In the genomic region with DNA sequence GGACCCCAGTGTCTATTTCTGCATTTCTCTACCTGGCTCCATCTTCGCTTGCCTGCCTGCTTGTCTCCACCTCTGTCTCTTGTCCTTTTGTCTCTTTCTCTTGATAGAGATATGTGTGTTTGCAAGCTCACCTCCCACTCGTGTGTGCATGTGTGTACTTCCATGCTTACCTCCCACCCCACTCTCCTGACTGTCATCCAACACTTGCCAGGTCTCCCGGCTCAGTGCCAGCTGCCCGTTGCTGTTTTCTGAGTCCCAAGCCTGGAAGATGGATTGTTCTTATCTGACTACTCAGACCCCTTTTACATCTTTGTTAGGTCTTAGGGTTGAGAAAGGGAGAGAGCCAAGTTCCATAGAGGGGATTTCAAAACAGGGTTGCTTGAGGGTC, we compare ENCODE assay signal across 8 mouse cellular contexts. TPM values are rescaled to one million over a fixed set of nuclear protein-coding genes. Genes with fewer than 3 reads are reported as not detected.
DNase-seq lines count a peak whose midpoint lies in the region; ATAC-seq lines count a peak whose summit lies in the region.

No protein-coding gene starts in this region.

- 0 out of 2 replicates have a peak, but pooled peaks cover 4% of the 10 kb centered on the region for H3K36me3 ChIP-seq in heart, embryonic 12.5 days
- no peaks in the 10 kb centered on the region for H3K36me3 ChIP-seq in macrophage (ENCODE audit: inconsistent target)

- H3K27ac ChIP-seq in heart, embryonic 12.5 days (ENCODE audit: poor library complexity, severe bottlenecking) = peak overlapping the region; percentile 91
- no peak overlapping the region for H3K27ac ChIP-seq in macrophage

- 7% methylated on average over 4 of the region's 4 CpGs for WGBS in heart, embryonic 12.5 days
- 68% methylated on average over 4 of the region's 4 CpGs for WGBS in macrophage (ENCODE audit: missing documents)

- peak; percentile 15 for DNase-seq in ovary, postnatal 36 days (ENCODE audit: low spot score)
- no peak for DNase-seq in ovary, adult 18-20 months (ENCODE audit: low spot score)
- peak; percentile 64 for DNase-seq in cerebellum, adult 11-12 months
- peak; percentile 24 for DNase-seq in kidney, postnatal 14 days
- no peak for DNase-seq in thymus, postnatal 14 days
- DNase-seq in gastrocnemius, postnatal 4 days (ENCODE audit: low spot score in 2 of 2) = no peak

- H3K9ac ChIP-seq in heart, embryonic 12.5 days = peak overlapping the region; percentile 99

- H3K79me2 ChIP-seq in macrophage (ENCODE audit: inconsistent target) = peaks cover 62% of the 10 kb centered on the region

- ATAC-seq in heart, embryonic 12.5 days (ENCODE audit: insufficient number of reproducible peaks, low FRiP score) = no peak

- H3K4me3 ChIP-seq in heart, embryonic 12.5 days = peak overlapping the region; percentile 94
- H3K4me3 ChIP-seq in macrophage (ENCODE audit: inconsistent target) = peak overlapping the region; percentile 49

- H3K4me2 ChIP-seq in heart, embryonic 12.5 days = peak overlapping the region; percentile 92

- H3K27me3 ChIP-seq in heart, embryonic 12.5 days (replicated peaks) = no peaks in the 10 kb centered on the region

- H3K4me1 ChIP-seq in heart, embryonic 12.5 days (replicated peaks) = peaks cover 37% of the 10 kb centered on the region

- H3K9me3 ChIP-seq in heart, embryonic 12.5 days (replicated peaks) = no peaks in the 10 kb centered on the region

RNA-seq across cellular contexts. Expression of a gene that starts 1.6 kb away (rescaled TPM):
- polyA plus RNA-seq in heart, embryonic 12.5 days (2016; fragmentation: Nextera tagmentation; extraction: Ambion mirVana) = 32.6 and 36.7 TPM in 2 replicates
- total RNA-seq in macrophage (2018; cell fraction: chromatin; rRNA removed) = 100 to 1,000 TPM in 6 of 26 experiments, 10 to 100 TPM in 20; 25.1 to 127 (median 79.7) TPM
- total RNA-seq in macrophage (2018; cell fraction: cytosol; rRNA removed) = 10 to 100 TPM; 20.8 to 41.3 (median 28.3) TPM
- total RNA-seq in macrophage (2018; cell fraction: nucleus; rRNA removed) = 100 to 1,000 TPM in 2 of 26 experiments, 10 to 100 TPM in 24; 36.2 to 156 (median 66.0) TPM
- 8.3 to 13.9 TPM (median 13.6 TPM) in 3 replicates for polyA plus RNA-seq in macrophage (2018)
- 10 to 100 TPM; 34.5 to 42.6 TPM for total RNA-seq in gastrocnemius, postnatal 4 days (2021)

RNA-seq across cellular contexts. Expression of a gene that starts 42.6 kb away (rescaled TPM):
- polyA plus RNA-seq in heart, embryonic 12.5 days (2016; fragmentation: Nextera tagmentation; extraction: Ambion mirVana) = 48.3 and 49.1 TPM in 2 replicates
- 10 to 100 TPM in 20 of 26 experiments, 1 to 10 TPM in 6; 4.1 to 58.0 (median 23.3) TPM for total RNA-seq in macrophage (2018; cell fraction: chromatin; rRNA removed)
- total RNA-seq in macrophage (2018; cell fraction: cytosol; rRNA removed) = 100 to 1,000 TPM in 5 of 26 experiments, 10 to 100 TPM in 21; 19.9 to 144 (median 49.0) TPM
- total RNA-seq in macrophage (2018; cell fraction: nucleus; rRNA removed) = 100 to 1,000 TPM in 3 of 26 experiments, 10 to 100 TPM in 21, 1 to 10 TPM in 2; 9.7 to 121 (median 60.7) TPM
- polyA plus RNA-seq in macrophage (2018) = 27.6 to 66.9 TPM (median 53.1 TPM) in 3 replicates
- total RNA-seq in gastrocnemius, postnatal 4 days (2021) = 10 to 100 TPM in 1 of 2 experiments, 1 to 10 TPM in 1; 8.7 to 11.4 TPM

RNA-seq across cellular contexts. Expression of a gene that starts 46.2 kb away (rescaled TPM):
- 88.2 and 90.1 TPM in 2 replicates for polyA plus RNA-seq in heart, embryonic 12.5 days (2016; fragmentation: Nextera tagmentation; extraction: Ambion mirVana)
- 10 to 100 TPM in 24 of 26 experiments, 1 to 10 TPM in 2; 4.9 to 38.6 (median 23.7) TPM for total RNA-seq in macrophage (2018; cell fraction: chromatin; rRNA removed)
- total RNA-seq in macrophage (2018; cell fraction: cytosol; rRNA removed) = 10 to 100 TPM; 36.7 to 63.9 (median 51.1) TPM
- 10 to 100 TPM; 16.1 to 42.0 (median 22.8) TPM for total RNA-seq in macrophage (2018; cell fraction: nucleus; rRNA removed)
- 46.1 to 114 TPM (median 64.2 TPM) in 3 replicates for polyA plus RNA-seq in macrophage (2018)
- 100 to 1,000 TPM in 1 of 2 experiments, 10 to 100 TPM in 1; 95.6 to 130 TPM for total RNA-seq in gastrocnemius, postnatal 4 days (2021)

Comparison
In these comparisons a context has a peak if more than half of its experiments do, and no peak if none do; other contexts are left out.
1. DNase-seq: peak in ovary, postnatal 36 days (single experiment), cerebellum, adult 11-12 months (single experiment) and kidney, postnatal 14 days (single experiment); none in ovary, adult 18-20 months (single experiment), thymus, postnatal 14 days (single experiment) and gastrocnemius, postnatal 4 days (0 of 2).